Mouse (Mus musculus) cerebellum, adult 8-10 months (tissue): Measurements from ENCODE around the gene Tpsb2.

Experiments used
- DNase-seq: peaks from one replicate; pipeline ENCODE4 v3.0.0; 2022

The Tpsb2 gene

GRCm38 (mm10) chr17:25366005-25366404 is at the start of gene Tpsb2:
Gene Tpsb2 (plus strand): TSS chr17:25366305.
- no peak for DNase-seq

- no peak for DNase-seq
Measured at GRCm38 (mm10) chr17:25318354-25318753, 47.8 kb upstream of the Tpsb2 start, which contains the start of gene Prss29. Gene Prss29 (plus strand): TSS chr17:25318654.

GRCm38 (mm10) chr17:25320819-25321218 is 45.3 kb upstream of the Tpsb2 start:
- DNase-seq: no peak

- no peak for DNase-seq
Measured at GRCm38 (mm10) chr17:25322930-25323329, 43.2 kb upstream of the Tpsb2 start.

DNA sequence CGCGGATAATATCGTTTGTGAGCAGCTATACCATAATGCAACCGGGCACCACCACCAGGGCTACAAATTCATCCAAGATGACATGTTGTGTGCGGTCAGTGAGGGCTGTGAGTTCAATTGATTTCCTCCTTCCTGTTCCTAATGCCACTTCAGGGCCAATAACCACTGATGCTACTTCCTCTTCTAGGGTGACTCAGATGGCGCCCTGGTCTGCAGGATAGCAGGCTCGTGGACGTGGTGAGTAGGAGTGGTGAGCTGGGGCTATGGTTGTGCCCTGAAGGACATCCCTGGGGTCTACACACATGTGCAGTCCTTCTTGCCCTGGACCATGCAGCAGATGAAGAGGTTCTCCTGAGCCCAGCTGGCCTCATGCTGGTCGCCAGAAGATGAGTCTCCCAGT is 33.8 kb upstream of the Tpsb2 start:
- DNase-seq: no peak

GRCm38 (mm10) chr17:25333943-25334342 is 32.2 kb upstream of the Tpsb2 start:
- peak; percentile 26 for DNase-seq

DNA sequence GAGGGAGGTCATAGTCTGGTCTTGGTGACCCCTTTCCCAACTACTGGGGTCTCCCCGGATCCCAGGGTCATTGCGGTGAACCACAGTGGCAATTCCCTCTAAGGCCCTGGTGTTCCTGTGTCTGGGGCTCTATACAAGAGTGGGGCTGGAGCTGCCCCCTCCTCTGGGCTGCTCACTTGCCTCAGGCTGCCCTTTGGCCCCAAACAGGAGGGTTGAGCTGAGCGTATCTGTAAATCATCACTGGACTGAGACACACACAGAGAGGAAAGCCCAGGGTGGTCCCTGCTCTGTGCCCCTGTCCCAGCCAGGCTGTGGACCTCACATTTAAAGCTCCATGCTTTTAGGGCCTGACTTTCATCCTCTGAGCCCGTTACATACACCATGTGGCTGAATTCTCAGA is 27.9 kb upstream of the Tpsb2 start:
- no peak for DNase-seq

- DNase-seq: no peak
Measured at GRCm38 (mm10) chr17:25340003-25340402, 26.1 kb upstream of the Tpsb2 start.

- no peak for DNase-seq
Measured at GRCm38 (mm10) chr17:25341490-25341889, 24.6 kb upstream of the Tpsb2 start.

- no peak for DNase-seq
Measured at GRCm38 (mm10) chr17:25345462-25345861, 20.6 kb upstream of the Tpsb2 start, which contains the start of gene Tpsab1. Gene Tpsab1 (minus strand): TSS chr17:25345562.

- DNase-seq: no peak
Measured at GRCm38 (mm10) chr17:25361291-25361690, 4.8 kb upstream of the Tpsb2 start.

GRCm38 (mm10) chr17:25363726-25364125 is 2.4 kb upstream of the Tpsb2 start:
- DNase-seq: peak; percentile 13

- no peak for DNase-seq
Measured at GRCm38 (mm10) chr17:25368973-25369372, 2.9 kb downstream of the Tpsb2 start, which contains the start of gene Tpsg1. Gene Tpsg1 (plus strand): TSS chr17:25369273.

- no peak for DNase-seq
Measured at GRCm38 (mm10) chr17:25372491-25372890, 6.4 kb downstream of the Tpsb2 start.

- no peak for DNase-seq
Measured at GRCm38 (mm10) chr17:25374011-25374410, 7.9 kb downstream of the Tpsb2 start.

DNA sequence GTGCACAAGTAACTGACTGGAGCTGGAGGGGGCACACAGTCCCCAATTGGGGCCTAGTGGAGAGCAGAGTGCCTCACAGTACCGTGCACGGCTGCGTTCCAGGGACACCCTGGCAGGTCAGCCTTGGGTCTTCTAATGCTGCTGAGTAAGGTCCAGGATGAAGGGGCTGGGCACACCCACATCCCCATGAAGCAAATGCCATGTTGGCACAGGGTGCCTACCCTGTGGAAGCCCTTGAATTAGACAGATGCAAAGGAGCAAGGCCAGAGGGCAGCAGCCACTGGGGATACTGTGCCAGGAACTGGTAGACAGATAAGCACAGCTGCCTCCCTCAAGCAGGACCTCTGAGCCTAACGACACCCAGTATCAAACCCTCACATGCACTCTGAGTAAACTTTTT is 28.4 kb downstream of the Tpsb2 start:
- DNase-seq: no peak

- DNase-seq: peak; percentile 54
Measured at GRCm38 (mm10) chr17:25397804-25398519, 31.9 kb downstream of the Tpsb2 start.

- no peak for DNase-seq
Measured at GRCm38 (mm10) chr17:25398520-25398838, 32.4 kb downstream of the Tpsb2 start.

- DNase-seq: no peak
Measured at GRCm38 (mm10) chr17:25400443-25400842, 34.3 kb downstream of the Tpsb2 start.

DNA sequence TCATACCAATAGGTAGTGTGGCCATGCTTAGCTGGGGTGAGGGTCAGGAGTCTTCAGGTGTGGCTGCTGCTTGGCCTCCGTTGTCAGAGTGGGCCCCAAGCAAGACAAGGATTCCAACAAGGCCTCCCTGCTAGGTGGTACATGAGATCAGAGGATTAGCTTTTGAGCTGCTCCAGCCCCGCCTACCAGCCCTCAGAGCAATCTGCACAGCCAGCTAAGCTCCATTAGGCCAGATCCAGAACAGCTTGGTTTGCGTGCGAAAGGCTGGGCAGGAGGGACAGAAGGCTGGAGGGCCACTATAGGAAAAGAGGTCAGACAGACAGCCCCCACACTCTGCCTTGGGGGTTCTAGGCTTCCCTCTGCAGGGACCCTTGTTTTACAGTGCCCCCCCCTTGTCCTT is 35.4 kb downstream of the Tpsb2 start:
- no peak for DNase-seq

- DNase-seq: no peak
Measured at GRCm38 (mm10) chr17:25402224-25402623, 36.1 kb downstream of the Tpsb2 start.

DNA sequence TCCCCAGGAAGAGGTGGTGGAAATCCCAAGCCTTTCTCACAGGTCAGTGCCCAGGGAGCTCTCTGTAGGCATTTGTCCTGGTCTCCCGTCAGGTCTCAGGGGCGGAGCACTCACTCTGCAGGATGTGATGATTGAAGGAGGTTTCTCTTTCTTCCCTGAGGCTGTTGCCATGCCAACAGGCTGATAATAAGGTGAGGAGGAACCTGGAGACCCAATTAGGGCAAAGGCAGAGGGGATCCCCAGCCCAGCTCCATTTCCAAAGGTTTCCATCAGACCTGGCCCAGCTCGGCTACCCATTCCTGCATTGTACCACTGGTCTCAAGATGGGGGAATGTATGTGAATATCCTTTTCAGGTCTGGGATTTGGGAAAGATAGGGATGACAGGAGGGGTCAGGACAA is 38.1 kb downstream of the Tpsb2 start:
- no peak for DNase-seq

DNA sequence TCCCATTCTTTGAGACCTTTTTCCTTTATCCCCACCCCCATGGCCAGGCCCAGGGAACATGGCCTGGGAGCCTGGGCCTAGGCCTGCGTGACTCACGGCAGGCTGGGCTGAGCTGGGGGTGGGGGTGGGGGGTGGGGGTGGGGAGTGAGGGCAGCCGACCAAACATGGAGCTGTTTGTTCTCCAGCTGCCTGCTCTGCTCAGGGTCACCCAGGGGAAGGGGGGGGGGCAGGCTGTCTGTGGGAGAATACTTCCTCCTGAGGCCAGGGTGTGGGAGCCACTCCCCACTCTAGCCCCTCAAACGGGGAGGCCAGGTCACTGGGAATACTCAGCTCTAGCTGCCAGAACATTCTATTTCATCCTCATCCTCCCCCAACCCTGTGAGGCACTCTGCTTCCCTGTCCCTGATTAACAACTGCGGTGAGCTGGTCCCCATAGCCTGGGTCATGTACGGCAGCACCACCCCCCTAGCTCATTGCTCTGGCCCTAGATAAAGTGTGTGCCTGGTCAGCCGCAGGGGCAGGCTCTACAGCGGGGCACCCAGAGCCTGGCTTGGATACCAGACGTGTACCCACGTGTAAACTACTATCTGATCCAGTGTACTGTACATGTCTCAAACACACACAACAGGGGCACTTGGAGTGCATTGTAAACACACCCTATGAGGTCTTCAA is 39.3 kb downstream of the Tpsb2 start:
- DNase-seq: no peak

- DNase-seq: no peak
Measured at GRCm38 (mm10) chr17:25406011-25406441, 39.9 kb downstream of the Tpsb2 start.

DNA sequence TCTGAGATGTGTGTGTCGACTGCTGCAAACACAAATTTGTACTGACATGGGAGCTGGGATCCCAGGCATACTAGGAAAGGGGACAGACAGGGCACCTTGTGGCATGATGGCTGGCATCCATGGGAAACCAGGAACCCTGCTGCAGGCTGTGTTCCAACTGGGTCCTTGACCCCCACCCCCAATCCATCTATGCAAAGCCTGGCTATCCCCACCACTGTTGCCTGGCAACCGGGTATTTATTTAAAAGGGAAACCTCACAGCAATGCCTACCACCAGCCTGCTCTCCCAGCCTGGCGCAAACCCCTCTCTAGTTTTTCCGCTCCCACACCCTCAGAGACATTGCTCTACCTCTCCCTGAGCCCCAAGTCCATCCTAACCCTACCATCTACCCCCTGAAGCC is 41.2 kb downstream of the Tpsb2 start:
- no peak for DNase-seq
